Comparison of ENCODE assay signal across 35 mouse cellular contexts in the genomic region with DNA sequence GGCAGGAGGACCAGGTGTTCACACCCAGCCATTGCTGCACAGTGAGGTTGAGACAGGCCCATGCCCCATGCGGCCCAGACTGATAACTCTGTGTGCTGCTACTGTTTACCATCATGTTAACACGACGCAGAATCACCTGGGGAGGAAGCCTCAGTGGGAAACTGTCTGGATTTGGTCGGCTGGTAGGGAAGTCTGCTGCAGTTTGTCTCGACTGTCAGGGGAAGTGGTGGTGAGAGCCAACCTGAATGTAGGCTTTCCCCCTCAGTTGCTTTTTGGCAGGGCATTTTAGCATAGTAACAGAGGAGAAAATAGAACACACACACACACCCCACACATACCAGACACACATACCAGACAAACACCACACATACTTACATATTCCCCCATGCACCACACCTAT. TPM values are rescaled to one million over a fixed set of nuclear protein-coding genes. Genes with fewer than 3 reads are reported as not detected.
"Had no signal": no experiment of that assay in that cellular context is flagged by ENCODE, and none has a peak within 500 bp of the region (broad histone marks: within the 10 kb centered on the region; RNA-seq: fewer than 3 reads in every experiment).

No protein-coding gene starts in this region.

- H3K4me2 ChIP-seq: heart, embryonic 11.5 days; heart, embryonic 13.5 days; hindbrain, embryonic 13.5 days; hindbrain, embryonic 15.5 days; kidney, embryonic 15.5 days; limb, embryonic 13.5 days; limb, embryonic 15.5 days; liver, embryonic 12.5 days had no signal

- H3K27me3 ChIP-seq: heart, embryonic 13.5 days; hindbrain, embryonic 13.5 days; hindbrain, embryonic 15.5 days; kidney, embryonic 15.5 days; limb, embryonic 13.5 days; limb, embryonic 15.5 days; liver, embryonic 12.5 days had no signal

- H3K27ac ChIP-seq: heart, adult 2 months; heart, embryonic 13.5 days; hindbrain, embryonic 13.5 days; hindbrain, embryonic 15.5 days; kidney, embryonic 15.5 days; kidney, postnatal 0 days; limb, embryonic 13.5 days; limb, embryonic 15.5 days; liver, embryonic 12.5 days; liver, embryonic 14.5 days had no signal

- DNase-seq: gastrocnemius, postnatal 14 days; gastrocnemius, postnatal 36 days; heart, adult 2 months; heart, postnatal 10 days; kidney, adult 11 months; kidney, adult 2 months; kidney, adult 9 months; kidney, postnatal 14 days; kidney, postnatal 36 days; lung, adult 18-20 months had no signal

- H3K9me3 ChIP-seq: heart, embryonic 13.5 days; hindbrain, embryonic 13.5 days; hindbrain, embryonic 15.5 days; kidney, embryonic 15.5 days; limb, embryonic 13.5 days; limb, embryonic 15.5 days; liver, embryonic 12.5 days had no signal

- ATAC-seq: intestine, embryonic 16.5 days; liver, embryonic 12.5 days had no signal

- H3K4me3 ChIP-seq: heart, adult 2 months; heart, embryonic 13.5 days; hindbrain, embryonic 13.5 days; hindbrain, embryonic 15.5 days; kidney, embryonic 15.5 days; limb, embryonic 13.5 days; limb, embryonic 15.5 days; liver, embryonic 12.5 days had no signal

- H3K36me3 ChIP-seq: heart, embryonic 13.5 days; hindbrain, embryonic 13.5 days; hindbrain, embryonic 15.5 days; kidney, embryonic 15.5 days; limb, embryonic 13.5 days; limb, embryonic 15.5 days; liver, embryonic 12.5 days had no signal

- H3K9ac ChIP-seq: heart, embryonic 13.5 days; hindbrain, embryonic 13.5 days; hindbrain, embryonic 15.5 days; kidney, embryonic 15.5 days; limb, embryonic 13.5 days; limb, embryonic 15.5 days; liver, embryonic 12.5 days; liver, embryonic 14.5 days had no signal

- H3K4me1 ChIP-seq: heart, embryonic 13.5 days; hindbrain, embryonic 13.5 days; hindbrain, embryonic 15.5 days; kidney, embryonic 15.5 days; limb, embryonic 13.5 days; limb, embryonic 15.5 days; liver, embryonic 12.5 days had no signal

RNA-seq across cellular contexts. Expression of a gene that starts 12.7 kb away (rescaled TPM):
- total RNA-seq: gastrocnemius, adult 8-10 months; gastrocnemius, postnatal 36 days; heart, adult 2 months; heart, postnatal 10 days; heart, postnatal 25 days; hematopoietic stem cell, adult 5-6 weeks; layer of hippocampus, adult 18-20 months; layer of hippocampus, adult 8-10 months; layer of hippocampus, postnatal 36 days; left cerebral cortex, adult 18-20 months; left cerebral cortex, adult 8-10 months; left cerebral cortex, postnatal 10 days; left cerebral cortex, postnatal 25 days; left cerebral cortex, postnatal 4 days had no signal
- polyA plus RNA-seq: heart, embryonic 11.5 days; heart, embryonic 16.5 days; hindbrain, embryonic 11.5 days; hindbrain, embryonic 13.5 days; hindbrain, embryonic 15.5 days; limb, embryonic 11.5 days; limb, embryonic 15.5 days had no signal
